In genomic region chr1:153535611-153536010, GRCm38 (mm10) we compare ENCODE assay signal across 10 mouse cellular contexts. TPM values are rescaled to one million over a fixed set of nuclear protein-coding genes. Genes with fewer than 3 reads are reported as not detected.
DNase-seq lines count a peak whose midpoint lies in the region; ATAC-seq and TF ChIP-seq lines count a peak whose summit lies in the region.
"Had no signal": no experiment of that assay in that cellular context is flagged by ENCODE, and none has a peak within 500 bp of the region (broad histone marks: within the 10 kb centered on the region; RNA-seq: fewer than 3 reads in every experiment).

No protein-coding gene starts in this region.

- H3K4me3 ChIP-seq in neural tube, embryonic 12.5 days, result no peak overlapping the region
- H3K4me3 ChIP-seq in neural tube, embryonic 15.5 days (replicated peaks), result no peak overlapping the region
- no peak overlapping the region for H3K4me3 ChIP-seq in testis, adult 2 months (ENCODE audit: control insufficient read depth, low read depth, low read length)
- H3K4me3 ChIP-seq: erythroblast, embryonic 14.5 days had no signal

- no peaks in the 10 kb centered on the region for H3K9me3 ChIP-seq in neural tube, embryonic 12.5 days
- H3K9me3 ChIP-seq in neural tube, embryonic 15.5 days (replicated peaks), result no peaks in the 10 kb centered on the region

- peaks cover 23% of the 10 kb centered on the region for H3K4me1 ChIP-seq in neural tube, embryonic 12.5 days
- peaks cover 12% of the 10 kb centered on the region for H3K4me1 ChIP-seq in neural tube, embryonic 15.5 days
- no peaks in the 10 kb centered on the region; the same call in 1 of the 2 replicates for H3K4me1 ChIP-seq in testis, adult 2 months (ENCODE audit: control insufficient read depth, insufficient read depth, low read length)

- TF ChIP-seq CTCF in testis, adult 2 months (IDR thresholded peaks at IDR 0.05; ENCODE audit: control insufficient read depth, insufficient read depth, insufficient replicate concordance, low read depth, low read length), result no peak

- peak overlapping the region; percentile 29; the same call in 1 of the 2 replicates for H3K9ac ChIP-seq in neural tube, embryonic 12.5 days
- H3K9ac ChIP-seq in neural tube, embryonic 15.5 days (replicated peaks), result no peak overlapping the region
- H3K9ac ChIP-seq: lung, embryonic 14.5 days had no signal

- H3K4me2 ChIP-seq in neural tube, embryonic 12.5 days (replicated peaks), result no peak overlapping the region
- no peak overlapping the region for H3K4me2 ChIP-seq in neural tube, embryonic 15.5 days
- H3K4me2 ChIP-seq: lung, embryonic 14.5 days had no signal

- TF ChIP-seq POLR2A in testis, adult 2 months (IDR thresholded peaks at IDR 0.05; ENCODE audit: control insufficient read depth, low read depth, low read length), result 0 out of 2 replicates have a peak, but pooled peaks have one; percentile 10

- 36% methylated on average over 9 of the region's 9 CpGs for WGBS in neural tube, embryonic 12.5 days
- WGBS in neural tube, embryonic 15.5 days, result 40% methylated on average over 9 of the region's 9 CpGs

- DNase-seq in gastrocnemius, postnatal 25 days, result peak; percentile 22
- no peak for DNase-seq in gastrocnemius, postnatal 4 days (ENCODE audit: low spot score in 2 of 2)
- DNase-seq in heart, adult 9 months (ENCODE audit: low spot score in 2 of 2), result peak; percentile 23 to 36
- no peak for DNase-seq in liver
- DNase-seq: lung, embryonic 14.5 days had no signal

- H3K27ac ChIP-seq in neural tube, embryonic 12.5 days, result no peak overlapping the region
- H3K27ac ChIP-seq in neural tube, embryonic 15.5 days (replicated peaks), result no peak overlapping the region
- H3K27ac ChIP-seq in testis, adult 2 months (ENCODE audit: control insufficient read depth, insufficient read depth, low read depth, low read length), result no peak overlapping the region

- no peaks in the 10 kb centered on the region for H3K36me3 ChIP-seq in neural tube, embryonic 12.5 days
- no peaks in the 10 kb centered on the region for H3K36me3 ChIP-seq in neural tube, embryonic 15.5 days
- no peaks in the 10 kb centered on the region for H3K36me3 ChIP-seq in testis, adult 2 months (ENCODE audit: control insufficient read depth, insufficient read depth, low read length)

- no peaks in the 10 kb centered on the region for H3K27me3 ChIP-seq in neural tube, embryonic 12.5 days (replicated peaks)
- H3K27me3 ChIP-seq in neural tube, embryonic 15.5 days (replicated peaks), result no peaks in the 10 kb centered on the region
- no peaks in the 10 kb centered on the region for H3K27me3 ChIP-seq in testis, adult 2 months (ENCODE audit: control insufficient read depth, insufficient read depth, low read length)

- no peak for ATAC-seq in neural tube, embryonic 12.5 days (ENCODE audit: low FRiP score, low read depth)
- ATAC-seq in neural tube, embryonic 15.5 days (ENCODE audit: low FRiP score), result no peak; the same call in 1 of the 2 replicates
- ATAC-seq in erythroid progenitor cell, adult 5-6 weeks (replicated peaks; ENCODE audit: low FRiP score, poor library complexity, severe bottlenecking), result no peak

RNA-seq across cellular contexts. Expression of gene Npl, which starts 14.2 kb away (rescaled TPM):
- total RNA-seq in gastrocnemius, postnatal 25 days (2021), result 1 to 10 TPM in 1 of 2 experiments, under 1 TPM in 1; 0.90 to 2.1 TPM
- total RNA-seq in gastrocnemius, postnatal 4 days (2021), result 1 to 10 TPM; 5.2 to 5.6 TPM
- polyA plus RNA-seq in neural tube, embryonic 12.5 days (2016; fragmentation: Nextera tagmentation; extraction: Ambion mirVana), result 16.5 and 16.8 TPM in 2 replicates
- polyA plus RNA-seq in neural tube, embryonic 15.5 days (2015; fragmentation: Nextera tagmentation; extraction: Ambion mirVana), result 14.4 and 16.9 TPM in 2 replicates
- 4.7 and 5.6 TPM in 2 replicates for polyA plus RNA-seq in testis, adult 2 months (2012; rRNA removed)
- 4.7 and 5.9 TPM in 2 replicates for total RNA-seq in erythroid progenitor cell, adult 5-6 weeks (2015; ENCODE audit: low replicate concordance)
- 1.7 TPM in 1 of 2 replicates, not detected in the other for total RNA-seq in erythroid progenitor cell, adult 5-6 weeks (2017; ENCODE audit: low replicate concordance)

RNA-seq across cellular contexts. Expression of gene Dhx9, which starts 48.2 kb away (rescaled TPM):
- 10 to 100 TPM; 26.0 to 26.8 TPM for total RNA-seq in gastrocnemius, postnatal 25 days (2021)
- 10 to 100 TPM; 86.7 to 95.6 TPM for total RNA-seq in gastrocnemius, postnatal 4 days (2021)
- polyA plus RNA-seq in neural tube, embryonic 12.5 days (2016; fragmentation: Nextera tagmentation; extraction: Ambion mirVana), result 36.7 and 50.5 TPM in 2 replicates
- 27.0 and 27.5 TPM in 2 replicates for polyA plus RNA-seq in neural tube, embryonic 15.5 days (2015; fragmentation: Nextera tagmentation; extraction: Ambion mirVana)
- 21.4 and 32.5 TPM in 2 replicates for polyA plus RNA-seq in testis, adult 2 months (2012; rRNA removed)
- 101 and 128 TPM in 2 replicates for total RNA-seq in erythroid progenitor cell, adult 5-6 weeks (2015; ENCODE audit: low replicate concordance)
- total RNA-seq in erythroid progenitor cell, adult 5-6 weeks (2017; ENCODE audit: low replicate concordance), result 83.7 and 154 TPM in 2 replicates

Comparison
In these comparisons a context has a peak if more than half of its experiments do, and no peak if none do; other contexts are left out.
1. DNase-seq: peak in gastrocnemius, postnatal 25 days (single experiment) and heart, adult 9 months (2 of 2); none in gastrocnemius, postnatal 4 days (0 of 2) and liver (single experiment).